Mouse (Mus musculus) retina, adult 2 months (tissue): ENCODE results near the gene Eif4g3.
"Not testable (repeated sequence)": the region's sequence is repeated elsewhere in the genome, so short reads cannot be mapped to it uniquely, and the experiment has no call there.

Experiments used
- DNase-seq: peaks from one replicate; pipeline ENCODE4 v3.0.0-alpha.2; 2012; ENCODE audit warnings: low read depth, low spot score

Eif4g3 gene

DNA sequence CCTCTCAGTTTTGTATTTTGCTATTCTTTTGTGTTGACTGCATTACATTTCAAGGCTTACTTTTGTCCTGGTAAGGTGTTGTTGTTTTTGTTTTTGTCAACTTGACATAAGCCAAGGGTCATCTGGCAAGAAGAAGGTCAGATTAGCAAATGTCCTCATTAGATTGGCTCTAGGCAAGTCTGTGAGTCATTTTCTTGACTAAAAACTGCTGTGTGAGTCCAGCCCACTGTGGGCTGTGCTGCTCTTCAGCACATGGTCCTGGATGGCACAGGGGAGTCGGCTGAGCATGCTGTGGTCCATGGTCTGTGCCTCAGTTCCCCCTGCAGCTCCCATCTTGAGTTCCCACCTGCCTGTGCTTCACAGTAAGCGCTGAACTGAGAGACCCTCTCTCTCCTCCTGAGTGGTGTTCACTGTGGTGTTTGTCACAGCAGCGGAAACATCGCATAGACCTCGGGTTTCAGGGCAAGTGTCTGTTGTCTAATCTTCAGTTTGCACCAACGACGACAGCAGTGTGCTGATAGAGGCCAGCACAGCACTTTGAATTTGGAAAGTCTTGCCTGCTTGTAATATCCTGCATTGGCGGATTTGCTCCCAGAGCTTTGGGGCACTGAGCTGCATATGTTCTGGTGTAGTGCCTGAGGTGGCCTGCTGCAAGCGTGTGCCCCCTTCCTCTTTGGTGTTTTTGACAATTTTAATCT is 30.7 kb downstream of the Eif4g3 start:
- DNase-seq, result no peak

DNA sequence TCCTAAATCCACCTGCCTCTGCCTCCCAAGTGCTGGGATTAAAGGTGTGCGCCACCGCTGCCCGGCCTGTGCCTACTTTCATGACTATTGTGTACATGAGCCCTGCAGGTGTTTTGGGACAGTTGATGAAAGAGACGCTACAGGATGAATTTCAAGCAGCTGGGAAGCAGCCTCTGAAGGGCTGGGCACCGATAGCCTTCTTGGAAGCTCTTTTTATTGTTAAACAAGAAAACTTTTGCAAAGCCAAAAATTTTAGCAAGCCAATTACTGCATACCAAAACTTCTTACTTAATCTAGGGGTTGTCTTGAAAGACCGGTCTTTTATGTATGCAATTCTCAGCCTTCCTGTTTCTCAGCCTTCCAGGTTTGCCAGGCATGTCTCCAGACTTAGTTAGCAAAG is 36.3 kb downstream of the Eif4g3 start:
- DNase-seq, result no peak

DNA sequence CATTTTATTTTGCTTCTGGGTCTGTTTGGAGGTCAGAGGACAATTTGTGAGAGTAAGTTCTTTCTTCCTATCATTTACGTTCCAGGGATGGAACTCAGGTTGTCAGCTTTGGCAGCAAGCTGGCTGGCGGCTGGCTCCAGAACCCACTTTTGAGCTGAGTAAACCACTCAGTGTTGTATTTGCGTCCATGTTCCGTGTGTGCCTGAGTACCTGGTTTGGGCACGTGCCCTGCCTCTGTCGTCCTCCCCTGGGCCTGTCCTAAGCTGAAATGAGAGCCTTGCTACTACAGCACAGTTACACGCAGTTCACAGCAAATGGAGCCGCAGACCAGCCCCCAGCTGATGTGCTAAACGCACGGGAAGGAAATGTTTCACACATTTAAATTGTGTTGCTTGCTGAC is 39.0 kb downstream of the Eif4g3 start:
- DNase-seq, result no peak

DNA sequence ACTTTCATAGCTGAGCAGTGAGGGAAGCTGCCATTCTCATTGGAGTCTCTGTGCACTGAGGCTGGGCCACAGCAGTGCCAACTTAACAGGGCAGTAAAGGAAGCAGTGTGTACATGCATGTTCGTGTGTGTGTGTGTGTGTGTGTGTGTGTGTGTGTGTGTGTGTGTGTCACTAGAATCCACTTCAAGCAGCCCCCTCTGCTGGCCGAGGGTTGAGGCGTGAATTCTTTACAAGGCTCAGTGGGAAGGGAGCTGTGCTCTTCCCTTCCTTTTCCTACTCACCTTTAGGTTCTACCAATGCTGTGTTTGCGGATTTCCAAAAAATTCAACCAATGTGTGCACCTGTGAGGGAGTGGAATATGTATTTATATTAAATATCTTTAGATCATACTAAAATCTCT is 41.0 kb downstream of the Eif4g3 start:
- DNase-seq, result no peak

DNA sequence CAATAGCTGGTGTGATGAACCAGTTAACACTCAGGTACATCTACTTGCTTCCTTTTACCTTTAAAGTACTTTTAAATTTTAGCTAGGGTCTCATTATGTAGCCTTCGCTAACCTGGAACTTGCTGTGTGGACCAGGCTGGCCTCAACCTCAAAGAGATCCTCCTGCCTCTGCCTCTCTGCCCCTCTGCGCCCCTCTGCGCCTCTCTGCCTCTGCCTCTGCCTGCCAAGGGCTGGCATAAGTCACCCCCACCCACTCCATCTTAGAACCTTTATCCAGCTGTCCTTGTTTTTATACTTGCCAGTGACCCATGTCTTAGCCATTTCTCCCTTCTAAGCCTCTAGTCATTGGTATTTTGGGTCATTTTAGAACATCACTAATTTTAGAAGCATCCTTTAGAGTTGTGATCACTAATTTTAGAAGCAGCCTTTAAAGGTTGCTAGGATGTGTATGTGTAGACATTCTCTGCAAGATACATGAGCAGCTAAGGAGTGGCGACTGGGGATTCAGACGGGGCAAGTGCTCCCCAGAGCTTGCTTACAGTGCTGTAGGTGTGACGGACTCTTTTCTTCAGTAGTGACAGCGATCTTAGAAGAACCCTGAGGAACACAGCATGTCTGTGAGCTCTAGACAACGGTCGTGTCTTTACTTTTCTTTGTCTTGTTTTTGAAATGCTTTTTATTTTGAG is 42.8 kb downstream of the Eif4g3 start:
- no peak for DNase-seq

DNA sequence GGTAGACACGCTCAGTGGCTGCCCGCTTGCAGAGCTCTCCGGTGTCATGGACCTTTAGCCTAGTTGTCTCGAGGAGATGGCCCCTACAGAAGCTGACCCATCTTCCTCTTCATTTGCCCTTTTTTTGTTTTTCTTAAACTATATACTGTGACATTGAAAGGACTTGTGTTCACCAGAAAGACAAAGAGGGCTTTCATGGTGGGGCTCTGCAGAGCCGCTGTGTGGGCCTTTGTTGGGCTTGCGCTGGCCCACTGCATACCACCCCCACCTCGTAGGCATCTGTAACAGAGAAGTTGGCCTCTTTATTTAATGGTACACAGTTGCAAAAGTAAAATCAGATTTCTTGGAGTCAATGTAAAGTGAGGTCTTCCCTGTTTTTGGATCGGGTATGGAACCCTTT is 44.3 kb downstream of the Eif4g3 start:
- DNase-seq, result no peak

DNA sequence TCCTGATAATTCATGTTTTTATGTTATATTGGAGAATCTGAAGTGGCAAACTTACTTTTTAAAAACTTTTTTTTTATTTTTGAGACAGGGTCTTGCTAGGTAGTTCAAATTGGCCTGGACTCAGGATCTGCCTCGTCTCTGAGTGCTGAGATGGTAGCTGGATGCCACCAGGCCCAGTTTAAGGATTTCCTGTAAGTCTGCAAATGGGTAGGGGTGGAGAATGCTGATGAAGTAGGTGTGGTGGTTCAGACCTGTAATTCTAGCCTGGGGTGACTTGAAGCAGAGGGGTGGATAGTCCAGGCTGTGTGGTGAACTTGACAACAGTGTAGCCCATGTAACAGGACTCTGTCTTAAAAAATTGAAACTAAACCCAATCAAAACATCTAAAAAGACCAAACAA is 45.1 kb downstream of the Eif4g3 start:
- no peak for DNase-seq

DNA sequence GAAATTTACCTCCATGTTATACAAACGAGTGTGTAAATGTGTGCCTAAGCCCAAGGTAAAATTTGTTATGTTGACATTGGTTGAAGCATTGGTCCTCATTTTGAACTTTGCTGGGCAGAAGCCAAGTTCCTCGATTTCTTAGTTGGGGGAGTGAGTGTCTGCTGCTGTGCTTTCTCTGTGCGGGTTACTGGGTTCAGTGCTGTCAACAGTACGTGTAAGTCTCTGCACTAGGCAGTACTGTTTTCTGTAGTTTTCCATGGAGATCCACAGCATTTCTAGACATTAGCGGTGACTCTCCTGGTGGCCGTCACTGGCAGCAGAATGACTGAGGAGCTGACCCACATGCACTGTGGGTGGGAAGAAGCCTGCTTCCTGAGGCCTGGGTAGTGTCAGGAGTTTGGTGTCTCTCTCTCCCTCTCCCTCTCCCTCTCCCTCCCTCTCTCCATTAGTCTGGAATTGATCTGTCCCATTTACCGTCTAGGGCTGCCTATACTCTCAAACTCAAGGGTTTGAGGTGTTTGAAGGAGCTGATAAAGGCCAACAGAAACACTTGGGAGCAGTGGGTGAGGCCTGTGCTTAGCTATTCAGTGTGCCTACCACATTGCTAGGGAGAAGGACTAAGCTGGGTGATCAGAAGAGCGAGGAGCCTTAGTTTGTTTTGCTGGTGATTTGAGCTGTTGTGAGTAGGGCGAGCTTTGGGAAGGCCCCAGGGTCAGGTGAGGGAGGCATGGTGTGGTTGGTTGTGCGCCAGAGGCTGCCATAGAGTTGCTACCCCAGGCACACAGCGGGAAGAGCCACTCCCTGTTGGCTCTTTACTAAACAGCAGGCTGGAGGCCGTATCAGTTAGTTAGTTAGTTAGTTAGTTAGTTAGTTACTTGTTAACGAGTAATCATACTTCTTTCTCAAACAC is 45.8 kb downstream of the Eif4g3 start:
- no peak for DNase-seq

DNA sequence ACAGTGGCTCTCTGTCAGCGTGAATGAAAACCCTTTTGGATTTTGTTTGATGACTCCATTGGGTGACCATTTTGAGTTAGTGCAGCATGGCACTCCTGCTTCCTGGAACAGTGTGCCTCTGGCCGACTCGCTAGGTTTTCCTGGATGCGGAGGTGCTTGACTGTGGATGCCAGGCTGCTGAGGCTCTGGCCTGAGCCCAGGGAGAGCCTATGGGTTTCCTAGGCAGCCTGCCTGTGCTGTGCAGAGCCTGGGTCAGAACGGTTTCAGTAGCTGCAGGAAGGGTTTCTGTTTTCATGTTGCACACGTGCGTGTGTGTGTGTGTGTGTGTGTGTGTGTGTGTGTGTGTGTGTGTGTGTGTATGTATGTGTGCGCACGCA is 46.4 kb downstream of the Eif4g3 start:
- no peak for DNase-seq

DNA sequence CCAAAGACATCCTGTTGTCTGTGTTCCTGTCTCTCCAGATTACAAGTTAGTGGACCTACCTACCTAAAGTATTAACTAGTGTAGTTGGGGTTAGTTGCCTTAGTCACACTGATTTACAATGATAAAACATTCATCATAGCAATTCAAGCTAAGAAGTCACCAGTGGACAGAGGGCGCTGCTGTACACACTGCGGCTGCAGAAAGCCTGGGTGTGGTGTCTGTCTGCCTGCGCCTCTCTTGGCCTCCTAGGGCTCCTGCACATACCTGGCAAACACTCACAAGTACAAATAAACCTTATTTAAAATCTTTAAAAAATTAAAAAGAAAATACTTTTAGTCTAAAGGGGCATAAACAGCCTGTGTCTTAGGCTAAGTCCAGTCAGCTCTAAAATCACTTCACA is 47.8 kb downstream of the Eif4g3 start:
- no peak for DNase-seq

DNA sequence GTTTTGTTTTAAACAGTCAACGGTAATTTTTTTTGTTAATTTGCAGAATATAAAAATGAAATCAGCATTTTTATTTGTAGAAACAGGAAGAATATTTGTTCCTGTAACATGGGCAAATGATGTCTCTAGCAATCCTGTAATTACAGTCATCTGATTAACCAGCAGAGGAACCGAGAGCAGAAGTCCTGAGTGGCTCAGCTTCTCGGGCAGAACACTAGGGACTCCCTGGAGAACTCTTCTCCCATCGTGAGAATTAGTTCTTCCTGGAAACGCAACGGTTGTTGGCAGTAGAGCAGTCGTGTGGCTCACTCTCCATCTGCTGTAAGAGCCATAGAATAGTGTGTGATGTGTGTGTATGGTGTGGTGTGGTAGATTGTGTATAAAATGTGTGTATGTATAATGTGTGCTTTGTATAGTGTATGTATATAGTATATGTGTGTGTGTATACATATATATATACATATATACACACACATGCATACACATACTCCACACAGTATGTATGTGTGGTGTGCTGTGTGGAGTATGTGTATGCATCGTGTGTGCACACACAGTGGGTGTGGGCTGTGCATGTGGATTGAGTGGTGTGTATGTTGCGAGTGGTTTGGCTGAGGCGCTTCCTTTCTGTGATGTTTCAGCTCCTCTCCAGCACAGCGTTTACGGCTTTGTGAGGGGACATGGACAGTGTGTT is 48.9 kb downstream of the Eif4g3 start:
- no peak for DNase-seq

DNA sequence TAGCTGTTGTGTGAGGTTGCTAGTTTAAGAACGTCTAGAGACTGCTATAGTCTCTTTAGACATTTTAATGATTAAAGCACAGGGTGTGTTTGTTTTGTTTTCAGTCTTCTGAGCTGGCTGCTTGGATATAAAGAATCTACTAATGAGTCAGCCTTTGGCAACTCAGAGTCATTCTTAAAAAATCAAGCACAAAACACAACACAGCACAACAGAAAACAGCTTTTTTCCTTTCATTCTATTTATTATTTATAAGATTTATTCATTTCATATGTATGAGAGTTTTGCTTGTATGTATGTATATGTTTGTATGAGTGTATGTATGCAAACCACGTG is 49.4 kb downstream of the Eif4g3 start:
- DNase-seq, result no peak

DNA sequence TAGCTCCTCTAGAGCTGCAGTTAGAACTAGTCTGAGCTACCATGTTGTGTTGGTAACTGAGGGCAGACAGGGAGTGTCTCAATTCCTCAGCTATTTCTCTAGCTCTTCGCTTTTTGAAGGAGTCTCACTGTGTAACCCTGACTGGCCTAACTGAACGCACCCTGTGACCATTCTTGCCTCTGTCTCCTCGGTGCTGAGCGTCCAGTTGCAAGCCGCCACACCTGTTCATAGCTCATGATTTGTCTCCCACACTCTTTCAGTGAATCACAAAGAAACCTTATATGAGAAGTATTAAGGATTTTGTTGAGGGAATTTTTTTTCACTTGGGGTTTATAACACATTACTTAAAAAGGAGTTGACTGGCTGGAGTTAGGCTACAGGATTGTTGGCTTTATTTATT is 49.8 kb downstream of the Eif4g3 start:
- no peak for DNase-seq

DNA sequence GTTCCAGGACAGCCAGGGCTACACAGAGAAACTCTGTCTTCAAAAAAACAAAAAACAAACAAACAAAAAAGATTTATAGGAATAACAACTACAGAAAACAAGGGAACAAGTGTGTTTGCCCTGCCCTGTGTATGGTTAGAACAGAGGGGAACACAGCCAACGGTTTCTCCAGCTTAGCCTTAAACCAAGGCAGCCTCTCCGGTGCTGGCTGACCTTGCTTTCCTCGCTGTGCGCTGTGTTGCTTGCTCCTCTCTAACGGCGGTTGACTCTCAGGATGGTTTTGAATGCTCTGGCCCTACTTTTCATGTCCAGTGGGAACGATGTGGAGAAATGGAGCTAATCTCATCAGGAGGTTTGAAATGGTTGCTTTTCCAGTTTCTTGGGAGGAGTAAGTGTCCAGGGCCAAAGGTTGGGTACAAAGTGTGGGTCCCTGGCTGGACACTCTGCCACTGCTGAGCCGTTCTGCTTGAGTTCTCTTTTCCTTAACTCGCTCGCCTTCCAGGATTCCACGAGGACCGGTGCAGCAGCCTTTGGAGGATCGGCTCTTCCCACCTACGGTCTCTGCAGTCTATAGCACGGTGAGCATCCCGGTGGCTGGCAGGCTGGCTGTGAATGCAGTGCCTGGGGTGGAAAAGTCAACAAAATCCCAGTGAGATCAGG is 52.1 kb downstream of the Eif4g3 start:
- no peak for DNase-seq

DNA sequence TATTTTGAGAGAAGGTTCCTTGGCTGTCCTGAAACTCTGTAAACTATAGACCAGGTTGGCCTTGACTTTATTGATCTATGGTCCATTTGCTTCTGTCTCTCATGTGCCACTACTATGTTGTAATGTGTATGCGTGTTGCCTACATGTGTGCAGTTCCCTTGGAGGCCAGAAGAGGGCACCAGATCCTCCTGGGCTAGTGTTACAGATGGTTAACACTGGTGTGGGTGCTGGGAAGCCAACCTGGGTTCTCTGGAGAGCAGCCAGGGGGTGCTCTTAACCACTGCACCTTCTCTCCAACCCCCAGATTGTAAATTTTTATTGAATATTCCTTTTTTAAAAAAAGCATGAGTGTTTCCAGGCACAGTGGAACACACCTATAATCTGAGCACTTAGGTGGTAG is 53.0 kb downstream of the Eif4g3 start:
- no peak for DNase-seq

DNA sequence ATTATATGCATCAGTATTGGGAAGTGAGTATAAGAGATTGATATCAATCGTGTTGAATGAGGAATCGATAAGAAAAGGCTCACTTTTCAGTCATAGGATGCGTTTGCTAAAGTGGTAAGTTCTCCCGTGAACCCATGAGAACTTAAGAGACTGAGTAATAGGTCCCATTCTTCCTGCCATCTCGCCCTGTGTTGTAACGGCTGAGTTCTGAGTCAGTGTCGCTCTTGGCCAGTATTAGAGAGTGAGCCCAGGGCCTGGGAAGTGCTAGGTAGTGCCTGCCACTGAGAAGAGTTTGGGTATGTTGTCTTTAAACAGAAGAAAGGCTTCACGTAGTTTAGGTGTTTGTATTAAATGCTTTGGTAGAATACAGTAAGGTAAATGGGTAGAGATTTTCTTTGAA is 53.5 kb downstream of the Eif4g3 start:
- DNase-seq, result no peak

DNA sequence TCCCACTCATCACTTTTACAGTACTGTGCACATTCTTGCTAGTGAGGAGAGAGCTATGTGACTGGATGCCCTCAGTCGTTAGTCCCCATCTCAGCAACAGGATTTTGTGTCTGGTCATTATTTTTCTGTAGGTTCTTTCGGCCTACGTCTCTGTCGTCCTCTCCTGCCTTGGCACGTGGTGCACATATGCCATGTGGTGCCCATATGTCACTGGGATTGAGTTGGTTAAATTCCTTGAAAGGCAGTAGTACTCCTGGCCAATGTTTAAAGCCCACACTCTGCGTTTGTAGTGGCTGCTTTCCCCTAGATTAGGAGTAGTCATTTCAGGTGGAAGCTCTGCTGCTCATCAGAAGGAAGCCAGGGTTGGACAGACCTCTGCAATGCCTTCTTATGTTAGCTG is 56.7 kb downstream of the Eif4g3 start:
- DNase-seq, result no peak

DNA sequence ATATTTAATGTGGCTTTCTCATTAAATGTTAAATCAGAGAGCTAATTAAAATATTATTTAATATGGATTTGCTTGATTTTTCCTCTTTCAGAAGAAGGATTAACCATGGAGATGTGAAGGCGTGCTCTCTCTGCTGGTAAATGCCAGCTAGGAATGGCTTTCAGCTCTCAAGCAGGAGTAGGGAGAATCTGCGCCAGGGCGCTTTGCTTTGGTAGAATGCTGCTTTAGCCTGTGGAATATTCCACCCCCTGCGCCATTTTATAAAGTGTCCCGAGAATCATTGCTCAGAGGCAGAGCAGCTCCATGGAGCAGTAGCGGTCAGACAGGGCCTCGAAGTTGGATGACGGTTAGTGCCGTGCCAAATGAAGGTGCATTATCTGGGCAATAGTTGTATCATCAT is 58.7 kb downstream of the Eif4g3 start:
- DNase-seq, result no peak

DNA sequence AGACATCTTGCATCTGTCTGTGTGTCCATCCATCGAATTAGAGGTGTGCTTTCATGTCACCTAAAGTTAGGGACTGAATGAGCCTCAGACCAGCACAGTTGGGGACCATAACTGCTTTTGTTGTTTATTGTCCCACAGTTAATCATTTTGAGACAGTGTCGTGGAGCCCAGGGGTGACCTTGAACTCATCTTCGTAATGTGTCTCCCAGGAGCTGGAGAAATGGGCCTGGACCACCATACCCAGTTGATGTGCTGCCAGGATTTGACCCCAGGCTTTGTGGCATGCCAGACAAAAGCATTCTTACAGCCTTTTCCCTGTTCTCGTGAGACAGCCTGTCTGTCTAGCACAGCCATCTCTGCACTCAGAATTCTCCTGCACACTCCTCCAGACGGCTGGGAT is 63.8 kb downstream of the Eif4g3 start:
- no peak for DNase-seq

DNA sequence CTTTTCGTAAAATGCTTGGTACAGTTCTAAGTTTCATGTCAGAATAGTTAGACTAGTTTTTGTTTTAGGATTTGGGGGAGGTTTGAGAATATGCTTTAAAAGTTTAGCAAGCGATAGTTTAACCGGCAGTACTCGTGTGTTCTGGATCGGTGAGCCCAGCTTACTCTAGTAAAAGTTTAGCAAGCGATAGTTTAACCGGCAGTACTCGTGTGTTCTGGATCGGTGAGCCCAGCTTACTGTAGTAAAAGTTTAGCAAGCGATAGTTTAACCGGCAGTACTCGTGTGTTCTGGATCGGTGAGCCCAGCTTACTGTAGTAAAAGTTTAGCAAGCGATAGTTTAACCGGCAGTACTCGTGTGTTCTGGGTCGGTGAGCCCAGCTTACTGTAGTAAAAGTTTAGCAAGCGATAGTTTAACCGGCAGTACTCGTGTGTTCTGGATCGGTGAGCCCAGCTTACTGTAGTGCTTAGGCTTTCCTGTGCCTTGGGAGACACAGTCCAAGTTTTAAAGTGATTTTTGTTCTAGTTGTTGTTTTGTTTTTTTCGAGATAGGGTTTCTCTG is 64.5 kb downstream of the Eif4g3 start:
- not testable (repeated sequence) for DNase-seq

DNA sequence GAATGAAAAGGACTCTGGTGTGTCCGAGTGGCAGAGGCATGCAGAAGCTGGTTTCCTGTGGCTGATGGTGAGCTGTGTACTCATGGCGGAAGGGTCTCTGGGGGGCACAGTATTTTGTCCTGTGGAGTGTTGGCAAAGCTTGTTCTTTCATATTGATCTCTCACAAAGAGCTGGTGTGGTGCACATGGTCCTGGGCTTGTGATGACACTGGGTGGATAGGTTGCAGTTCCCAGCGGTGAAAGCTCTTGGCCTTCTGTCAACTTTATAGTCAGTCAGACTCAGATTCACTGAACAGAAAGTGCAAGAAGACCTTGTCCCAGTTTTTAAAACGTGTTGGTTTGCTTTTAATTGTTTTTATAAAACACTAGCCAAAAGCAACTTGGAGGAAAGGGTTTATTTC is 68.3 kb downstream of the Eif4g3 start:
- no peak for DNase-seq
